Mouse (Mus musculus): ENCODE data around the gene Slc25a30. TPM values are rescaled to one million over a fixed set of nuclear protein-coding genes. Genes with fewer than 3 reads are reported as not detected.
"Not testable (repeated sequence)": the region's sequence is repeated elsewhere in the genome, so short reads cannot be mapped to it uniquely, and the experiment has no call there.

The Slc25a30 gene
- 8.2 and 8.6 TPM in 2 replicates for polyA plus RNA-seq (2015; fragmentation: Nextera tagmentation; extraction: Ambion mirVana)

DNA sequence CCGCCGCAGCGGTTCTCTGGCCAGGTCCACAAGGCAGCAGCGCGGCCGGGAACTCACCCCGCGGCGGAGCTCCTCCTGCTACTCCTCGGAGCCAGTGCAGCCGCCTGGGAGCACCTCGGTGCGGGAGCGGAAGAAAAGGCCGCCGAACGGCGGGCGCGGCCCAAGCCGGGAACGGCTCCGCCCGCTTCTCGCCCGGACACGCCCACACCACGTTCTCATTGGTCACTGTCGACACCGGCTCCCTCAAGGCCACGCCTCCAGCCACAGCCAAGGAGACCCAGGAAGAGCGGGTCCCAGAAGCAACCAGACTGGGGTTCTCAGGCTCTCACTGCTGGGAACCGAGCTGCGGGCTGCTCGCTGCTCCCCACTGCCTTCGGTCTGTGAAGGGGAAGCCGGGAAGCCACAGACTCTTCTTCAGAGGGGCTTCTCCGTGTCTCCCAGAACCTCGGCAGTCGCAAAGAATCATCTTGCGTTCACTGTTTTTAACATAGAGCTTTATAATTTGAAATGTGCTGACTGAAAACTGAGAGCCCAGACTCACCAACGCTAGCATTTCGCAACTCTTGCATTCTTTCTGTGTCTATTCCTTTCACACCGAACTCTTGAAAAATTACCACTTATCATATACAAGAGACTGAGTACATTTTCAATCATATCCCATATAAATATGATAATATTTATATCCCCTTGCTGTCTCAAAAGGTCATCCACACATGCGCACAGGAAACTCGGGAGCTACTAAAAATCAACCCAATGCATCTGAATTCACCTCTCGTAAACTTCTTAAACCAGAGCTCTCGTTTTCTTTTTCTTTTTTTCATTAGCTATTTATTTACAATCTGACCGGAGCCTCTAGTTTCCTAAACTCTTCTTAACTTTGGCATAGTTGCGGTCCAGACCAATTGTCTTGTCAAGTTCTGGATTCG lies at the start of gene Slc25a30:
Gene Slc25a30 (minus strand): TSS at position 170 of the 926 bp plus-strand sequence.
- ATAC-seq, result peak; percentile 99
- Histone ChIP-seq H3K36me3 (ENCODE audit: control insufficient read depth, insufficient read depth, low read length) (no peaks in the 10 kb centered on the region), H3K9ac (ENCODE audit: low read depth, low read length) (peak within 1 kb of the TSS; percentile 88), H3K9me3 (ENCODE audit: control insufficient read depth, low read length) (no peaks in the 10 kb centered on the region), H3K4me2 (ENCODE audit: low read length) (peak within 1 kb of the TSS; percentile 77), H3K4me3 (ENCODE audit: low read length) (peak within 1 kb of the TSS; percentile 78), H3K27me3 (replicated peaks; ENCODE audit: control insufficient read depth, insufficient read depth, low read length) (peaks cover 7% of the 10 kb centered on the region; the same call in 1 of the 2 replicates), H3K27ac (ENCODE audit: low read depth, low read length) (peak within 1 kb of the TSS; percentile 92), H3K4me1 (ENCODE audit: control insufficient read depth, insufficient read depth, low read depth, low read length) (peaks cover 9% of the 10 kb centered on the region)
- 7% methylated on average over 50 of the region's 51 CpGs for WGBS

DNA sequence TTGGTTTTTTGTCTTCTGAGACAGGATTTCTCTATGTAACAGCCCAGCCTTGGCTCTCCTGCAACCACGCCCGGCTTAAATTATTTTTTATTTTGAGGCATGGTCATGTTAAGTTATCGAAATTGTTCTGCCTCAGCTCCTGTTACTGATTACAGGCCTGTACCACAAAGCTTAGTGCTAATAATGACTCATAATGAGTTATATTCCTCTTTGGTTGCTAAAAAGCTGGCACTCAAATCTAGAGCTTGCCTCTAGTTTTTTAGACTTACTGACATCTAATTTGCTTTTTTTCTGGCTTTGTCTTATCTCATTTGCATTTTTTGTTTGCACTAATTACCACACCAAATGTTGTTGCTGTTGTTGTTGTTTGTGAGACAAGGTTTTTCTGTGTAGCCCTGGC lies 49.7 kb upstream of the Slc25a30 start:
- no peaks in the 10 kb centered on the region for H3K27me3 ChIP-seq (replicated peaks; ENCODE audit: control insufficient read depth, insufficient read depth, low read length)
- H3K36me3 ChIP-seq (ENCODE audit: control insufficient read depth, insufficient read depth, low read length), result no peaks in the 10 kb centered on the region
- H3K9me3 ChIP-seq (ENCODE audit: control insufficient read depth, low read length), result no peaks in the 10 kb centered on the region
- H3K27ac ChIP-seq (ENCODE audit: low read depth, low read length), result no peak overlapping the region
- no peak overlapping the region for H3K4me3 ChIP-seq (ENCODE audit: low read length)
- ATAC-seq, result no peak
- no peak overlapping the region for H3K9ac ChIP-seq (ENCODE audit: low read depth, low read length)
- H3K4me2 ChIP-seq (ENCODE audit: low read length), result no peak overlapping the region
- WGBS, result 96% methylated on average over 3 of the region's 3 CpGs
- peaks cover 10% of the 10 kb centered on the region for H3K4me1 ChIP-seq (ENCODE audit: control insufficient read depth, insufficient read depth, low read depth, low read length)

DNA sequence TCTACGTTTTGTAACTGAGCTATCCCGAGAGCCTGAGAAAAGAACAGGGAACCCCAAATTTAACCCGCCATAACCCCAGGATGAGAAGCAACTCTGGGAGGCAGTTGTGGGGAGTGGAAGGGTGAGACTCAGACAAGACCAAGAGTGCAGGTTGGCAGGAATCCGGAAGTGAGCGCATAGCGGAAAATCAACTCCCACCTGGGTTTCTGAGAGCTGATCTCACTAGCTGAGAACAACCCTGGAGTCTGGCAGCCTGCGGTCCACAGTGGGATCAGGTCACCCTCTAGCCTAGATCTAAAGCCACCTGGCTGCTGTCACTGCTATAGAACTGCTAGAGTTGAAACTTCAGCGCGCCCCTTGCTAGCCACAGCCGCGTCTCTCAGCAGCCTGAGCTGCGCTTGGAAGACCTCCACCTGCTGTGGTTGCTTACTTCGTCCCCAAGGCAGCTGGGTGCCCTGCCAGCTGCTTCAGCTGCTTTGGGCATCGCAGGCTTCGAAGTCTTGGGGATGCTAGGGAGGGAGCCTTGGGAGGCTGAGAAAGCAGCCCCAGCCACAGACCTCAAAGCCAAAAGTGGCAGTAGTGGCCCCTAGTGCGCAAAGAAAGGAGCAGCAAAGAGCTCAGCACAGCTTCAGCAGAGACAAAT lies 48.0 kb upstream of the Slc25a30 start:
- no peaks in the 10 kb centered on the region for H3K9me3 ChIP-seq (ENCODE audit: control insufficient read depth, low read length)
- H3K9ac ChIP-seq (ENCODE audit: low read depth, low read length), result peak overlapping the region; percentile 67
- under 1% methylated on average over 16 of the region's 16 CpGs for WGBS
- H3K36me3 ChIP-seq (ENCODE audit: control insufficient read depth, insufficient read depth, low read length), result no peaks in the 10 kb centered on the region
- peak overlapping the region; percentile 47 for H3K4me3 ChIP-seq (ENCODE audit: low read length)
- no peaks in the 10 kb centered on the region for H3K27me3 ChIP-seq (replicated peaks; ENCODE audit: control insufficient read depth, insufficient read depth, low read length)
- peak overlapping the region; percentile 78 for H3K27ac ChIP-seq (ENCODE audit: low read depth, low read length)
- ATAC-seq, result peak; percentile 35
- peak overlapping the region; percentile 98 for H3K4me2 ChIP-seq (ENCODE audit: low read length)
- H3K4me1 ChIP-seq (ENCODE audit: control insufficient read depth, insufficient read depth, low read depth, low read length), result peaks cover 10% of the 10 kb centered on the region

DNA sequence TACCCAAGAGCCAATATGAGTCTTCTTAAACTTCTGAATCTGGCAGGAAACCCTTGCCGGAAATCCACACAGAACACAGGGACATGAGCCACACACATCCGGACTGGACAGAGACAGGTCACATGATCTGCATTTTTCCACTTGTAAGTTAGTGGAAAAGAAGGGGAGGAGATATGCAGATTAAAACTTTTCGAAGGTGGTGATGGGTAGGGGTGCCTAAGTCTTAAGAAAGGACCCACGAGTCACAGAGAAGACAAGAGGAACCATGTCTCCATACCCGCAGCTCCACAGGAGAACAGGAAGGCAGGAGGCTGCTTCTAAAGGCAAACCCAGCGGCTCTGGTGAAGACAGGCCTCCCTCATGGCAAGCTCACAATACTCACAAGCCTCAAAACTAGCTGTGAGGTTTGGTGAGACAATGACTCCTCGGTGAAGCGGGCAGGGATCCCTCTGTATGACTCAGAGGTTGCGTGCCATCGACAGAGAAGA lies 47.5 kb upstream of the Slc25a30 start:
- WGBS, result 1% methylated on average over 10 of the region's 10 CpGs

DNA sequence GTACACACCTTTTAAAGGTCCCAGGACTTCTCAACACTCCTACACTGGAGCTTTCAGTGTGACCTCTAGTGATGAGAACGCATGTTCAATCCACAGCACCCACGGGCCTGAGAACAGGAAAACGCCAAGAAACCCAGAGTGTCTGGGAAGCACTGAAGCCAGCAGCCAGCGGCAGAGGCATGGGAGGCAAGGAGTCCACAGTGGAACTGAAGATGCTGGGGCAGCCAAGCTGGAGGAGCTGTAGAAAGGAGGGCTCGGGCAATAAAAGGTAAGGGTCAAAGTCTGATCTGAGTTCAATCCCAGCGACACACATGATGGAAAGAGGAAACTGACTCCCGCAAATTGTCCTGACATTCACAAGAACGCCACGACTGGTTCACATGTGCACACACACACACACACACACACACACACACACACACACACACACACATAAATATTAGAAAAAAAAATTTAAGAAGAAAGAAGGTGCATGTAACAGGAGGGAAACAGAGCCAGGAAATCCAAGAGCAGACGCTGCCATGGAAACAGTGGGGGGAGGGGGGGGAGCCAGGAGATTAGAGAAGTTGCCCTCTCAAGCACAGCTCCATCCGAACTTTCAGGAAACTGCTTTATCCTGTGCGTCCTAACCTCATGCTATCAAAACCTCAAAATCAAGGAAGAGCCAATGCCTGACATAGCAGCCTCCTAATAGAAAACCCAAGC lies 46.9 kb upstream of the Slc25a30 start:
- peak; percentile 34; the same call in 1 of the 2 replicates for ATAC-seq
- Histone ChIP-seq H3K36me3 (ENCODE audit: control insufficient read depth, insufficient read depth, low read length) (no peaks in the 10 kb centered on the region), H3K4me3 (ENCODE audit: low read length) (peak overlapping the region; percentile 47), H3K9ac (ENCODE audit: low read depth, low read length) (peak overlapping the region; percentile 3; the same call in 1 of the 2 replicates), H3K4me2 (ENCODE audit: low read length) (peak overlapping the region; percentile 98), H3K4me1 (ENCODE audit: control insufficient read depth, insufficient read depth, low read depth, low read length) (peaks cover 16% of the 10 kb centered on the region), H3K27ac (ENCODE audit: low read depth, low read length) (peak overlapping the region; percentile 71; the same call in 1 of the 2 replicates), H3K27me3 (replicated peaks; ENCODE audit: control insufficient read depth, insufficient read depth, low read length) (no peaks in the 10 kb centered on the region), H3K9me3 (ENCODE audit: control insufficient read depth, low read length) (no peaks in the 10 kb centered on the region)
- 8% methylated on average over 12 of the region's 12 CpGs for WGBS

More for the DNA sequence above, 47.5 kb upstream of the Slc25a30 start:
- Histone ChIP-seq H3K4me3 (ENCODE audit: low read length) (peak overlapping the region; percentile 47), H3K9ac (ENCODE audit: low read depth, low read length) (peak overlapping the region; percentile 67), H3K27me3 (replicated peaks; ENCODE audit: control insufficient read depth, insufficient read depth, low read length) (no peaks in the 10 kb centered on the region), H3K27ac (ENCODE audit: low read depth, low read length) (peak overlapping the region; percentile 78), H3K4me2 (ENCODE audit: low read length) (peak overlapping the region; percentile 98), H3K4me1 (ENCODE audit: control insufficient read depth, insufficient read depth, low read depth, low read length) (peaks cover 11% of the 10 kb centered on the region), H3K9me3 (ENCODE audit: control insufficient read depth, low read length) (no peaks in the 10 kb centered on the region), H3K36me3 (ENCODE audit: control insufficient read depth, insufficient read depth, low read length) (no peaks in the 10 kb centered on the region)
- ATAC-seq, result peak; percentile 81

DNA sequence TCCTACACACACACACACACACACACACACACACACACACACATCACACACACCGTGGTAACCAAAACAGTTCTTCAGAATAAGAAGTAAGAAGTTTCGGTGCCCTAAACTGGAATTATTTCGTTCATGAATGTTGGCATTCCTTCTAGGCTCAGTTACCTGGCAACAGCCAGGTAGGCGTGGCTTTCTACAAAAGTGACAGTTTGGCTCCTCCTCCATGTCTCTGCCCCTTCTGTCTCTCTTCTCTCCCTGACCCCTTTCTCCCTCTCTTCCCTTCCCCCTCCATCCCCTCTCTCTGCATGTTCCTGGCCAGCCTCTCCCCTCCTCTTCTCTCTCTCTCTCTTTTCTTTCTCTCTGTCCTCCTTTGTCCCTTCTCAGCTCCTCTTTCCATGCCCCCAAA lies 46.1 kb upstream of the Slc25a30 start:
- 13% methylated on average over 4 of the region's 4 CpGs for WGBS
- ATAC-seq, result no peak
- Histone ChIP-seq H3K4me2 (ENCODE audit: low read length) (peak overlapping the region; percentile 98; the same call in 1 of the 2 replicates), H3K36me3 (ENCODE audit: control insufficient read depth, insufficient read depth, low read length) (no peaks in the 10 kb centered on the region), H3K4me1 (ENCODE audit: control insufficient read depth, insufficient read depth, low read depth, low read length) (peaks cover 19% of the 10 kb centered on the region), H3K4me3 (ENCODE audit: low read length) (no peak overlapping the region), H3K27me3 (replicated peaks; ENCODE audit: control insufficient read depth, insufficient read depth, low read length) (peaks cover 4% of the 10 kb centered on the region; the same call in 1 of the 2 replicates), H3K9ac (ENCODE audit: low read depth, low read length) (no peak overlapping the region), H3K27ac (ENCODE audit: low read depth, low read length) (no peak overlapping the region), H3K9me3 (ENCODE audit: control insufficient read depth, low read length) (no peaks in the 10 kb centered on the region)

GRCm38 (mm10) chr14:75832031-75832430 lies 45.2 kb upstream of the Slc25a30 start:
- Histone ChIP-seq H3K27ac (ENCODE audit: low read depth, low read length) (no peak overlapping the region), H3K9me3 (ENCODE audit: control insufficient read depth, low read length) (no peaks in the 10 kb centered on the region), H3K9ac (ENCODE audit: low read depth, low read length) (no peak overlapping the region), H3K27me3 (replicated peaks; ENCODE audit: control insufficient read depth, insufficient read depth, low read length) (peaks cover 4% of the 10 kb centered on the region; the same call in 1 of the 2 replicates), H3K4me1 (ENCODE audit: control insufficient read depth, insufficient read depth, low read depth, low read length) (peaks cover 19% of the 10 kb centered on the region), H3K4me3 (ENCODE audit: low read length) (no peak overlapping the region), H3K4me2 (ENCODE audit: low read length) (no peak overlapping the region), H3K36me3 (ENCODE audit: control insufficient read depth, insufficient read depth, low read length) (no peaks in the 10 kb centered on the region)
- ATAC-seq, result no peak
- WGBS, result 93% methylated on average over 2 of the region's 2 CpGs

GRCm38 (mm10) chr14:75829817-75830216 lies 43.0 kb upstream of the Slc25a30 start:
- 65% methylated on average over 14 of the region's 14 CpGs for WGBS
- H3K36me3 ChIP-seq (ENCODE audit: control insufficient read depth, insufficient read depth, low read length); H3K9me3 ChIP-seq (ENCODE audit: control insufficient read depth, low read length); H3K4me3 ChIP-seq (ENCODE audit: low read length); ATAC-seq; H3K27me3 ChIP-seq (replicated peaks; ENCODE audit: control insufficient read depth, insufficient read depth, low read length); H3K9ac ChIP-seq (ENCODE audit: low read depth, low read length); H3K4me2 ChIP-seq (ENCODE audit: low read length): not testable (repeated sequence)
- Histone ChIP-seq H3K27ac (ENCODE audit: low read depth, low read length) (0 out of 2 replicates have a peak overlapping the region, but pooled peaks have one; percentile 42), H3K4me1 (ENCODE audit: control insufficient read depth, insufficient read depth, low read depth, low read length) (peaks cover 14% of the 10 kb centered on the region)
